Mouse (Mus musculus): Measurements from ENCODE around the gene Serinc5. TPM values are rescaled to one million over a fixed set of nuclear protein-coding genes. Genes with fewer than 3 reads are reported as not detected.

Gene Serinc5
- polyA plus RNA-seq, 1 experiment from 2014 or later: 20.0 TPM

GRCm38 (mm10) chr13:92644753-92645152 is 33.9 kb downstream of the Serinc5 start:
- Histone ChIP-seq H3K9me3 (replicated peaks) (no peaks in the 10 kb centered on the region), H3K4me3 (replicated peaks) (no peak overlapping the region), H3K4me1 (peaks cover 15% of the 10 kb centered on the region), H3K4me2 (replicated peaks) (no peak overlapping the region), H3K27ac (replicated peaks) (no peak overlapping the region), H3K9ac (no peak overlapping the region), H3K36me3 (no peaks in the 10 kb centered on the region), H3K27me3 (no peaks in the 10 kb centered on the region)
- ATAC-seq (ENCODE audit: insufficient number of reproducible peaks, low FRiP score, low TSS enrichment, low read depth): no peak
- WGBS: 53% methylated on average over 6 of the region's 6 CpGs

GRCm38 (mm10) chr13:92647695-92648094 is 36.8 kb downstream of the Serinc5 start:
- Histone ChIP-seq H3K36me3 (no peaks in the 10 kb centered on the region), H3K27ac (replicated peaks) (peak overlapping the region; percentile 34; the same call in 1 of the 2 replicates), H3K27me3 (no peaks in the 10 kb centered on the region), H3K9me3 (replicated peaks) (no peaks in the 10 kb centered on the region), H3K4me3 (replicated peaks) (no peak overlapping the region), H3K9ac (no peak overlapping the region), H3K4me1 (peaks cover 9% of the 10 kb centered on the region), H3K4me2 (replicated peaks) (no peak overlapping the region)
- peak; percentile 70 for ATAC-seq (ENCODE audit: insufficient number of reproducible peaks, low FRiP score, low TSS enrichment, low read depth)
- 41% methylated on average over 2 of the region's 2 CpGs for WGBS

GRCm38 (mm10) chr13:92649111-92649510 is 38.2 kb downstream of the Serinc5 start:
- no peak for ATAC-seq (ENCODE audit: insufficient number of reproducible peaks, low FRiP score, low TSS enrichment, low read depth)

GRCm38 (mm10) chr13:92650956-92651355 is 40.1 kb downstream of the Serinc5 start:
- no peak overlapping the region for H3K4me3 ChIP-seq (replicated peaks)

More at GRCm38 (mm10) chr13:92649111-92649510, 38.2 kb downstream of the Serinc5 start:
- Histone ChIP-seq H3K27me3 (no peaks in the 10 kb centered on the region), H3K4me3 (replicated peaks) (no peak overlapping the region), H3K4me2 (replicated peaks) (no peak overlapping the region), H3K36me3 (no peaks in the 10 kb centered on the region), H3K4me1 (peaks cover 9% of the 10 kb centered on the region), H3K9me3 (replicated peaks) (no peaks in the 10 kb centered on the region), H3K9ac (no peak overlapping the region), H3K27ac (replicated peaks) (no peak overlapping the region)
- WGBS: 80% methylated on average over 10 of the region's 10 CpGs

GRCm38 (mm10) chr13:92652498-92652897 is 41.6 kb downstream of the Serinc5 start:
- H3K27ac ChIP-seq (replicated peaks): no peak overlapping the region
- no peak overlapping the region for H3K4me3 ChIP-seq (replicated peaks)
- WGBS: 70% methylated on average over 2 of the region's 2 CpGs
- no peaks in the 10 kb centered on the region for H3K36me3 ChIP-seq
- no peaks in the 10 kb centered on the region for H3K27me3 ChIP-seq
- H3K4me2 ChIP-seq (replicated peaks): no peak overlapping the region
- ATAC-seq (ENCODE audit: insufficient number of reproducible peaks, low FRiP score, low TSS enrichment, low read depth): no peak
- H3K4me1 ChIP-seq: peaks cover 14% of the 10 kb centered on the region
- H3K9me3 ChIP-seq (replicated peaks): no peaks in the 10 kb centered on the region
- no peak overlapping the region for H3K9ac ChIP-seq

More at GRCm38 (mm10) chr13:92650956-92651355, 40.1 kb downstream of the Serinc5 start:
- H3K36me3 ChIP-seq: no peaks in the 10 kb centered on the region
- ATAC-seq (ENCODE audit: insufficient number of reproducible peaks, low FRiP score, low TSS enrichment, low read depth): no peak
- H3K27ac ChIP-seq (replicated peaks): peak overlapping the region; percentile 55; the same call in 1 of the 2 replicates
- H3K4me1 ChIP-seq: peaks cover 9% of the 10 kb centered on the region
- H3K27me3 ChIP-seq: no peaks in the 10 kb centered on the region
- no peak overlapping the region for H3K4me2 ChIP-seq (replicated peaks)
- no peaks in the 10 kb centered on the region for H3K9me3 ChIP-seq (replicated peaks)
- WGBS: 37% methylated on average over 2 of the region's 2 CpGs
- H3K9ac ChIP-seq: no peak overlapping the region

GRCm38 (mm10) chr13:92653283-92653682 is 42.4 kb downstream of the Serinc5 start:
- H3K27me3 ChIP-seq: no peaks in the 10 kb centered on the region
- H3K27ac ChIP-seq (replicated peaks): no peak overlapping the region
- no peaks in the 10 kb centered on the region for H3K36me3 ChIP-seq
- H3K9me3 ChIP-seq (replicated peaks): no peaks in the 10 kb centered on the region
- ATAC-seq (ENCODE audit: insufficient number of reproducible peaks, low FRiP score, low TSS enrichment, low read depth): no peak
- no peak overlapping the region for H3K4me3 ChIP-seq (replicated peaks)
- 41% methylated on average over 5 of the region's 5 CpGs for WGBS
- peaks cover 21% of the 10 kb centered on the region for H3K4me1 ChIP-seq
- no peak overlapping the region for H3K9ac ChIP-seq
- no peak overlapping the region for H3K4me2 ChIP-seq (replicated peaks)

- peaks cover 5% of the 10 kb centered on the region; the same call in 1 of the 2 replicates for H3K36me3 ChIP-seq
- H3K9me3 ChIP-seq (replicated peaks): no peaks in the 10 kb centered on the region
- H3K4me1 ChIP-seq: peaks cover 16% of the 10 kb centered on the region
- ATAC-seq (ENCODE audit: insufficient number of reproducible peaks, low FRiP score, low TSS enrichment, low read depth): no peak
- H3K27me3 ChIP-seq: no peaks in the 10 kb centered on the region
- H3K4me2 ChIP-seq (replicated peaks): no peak overlapping the region
- no peak overlapping the region for H3K4me3 ChIP-seq (replicated peaks)
- 71% methylated on average over 4 of the region's 4 CpGs for WGBS
- H3K9ac ChIP-seq: no peak overlapping the region
- H3K27ac ChIP-seq (replicated peaks): no peak overlapping the region
Measured at GRCm38 (mm10) chr13:92656815-92657513, 46.1 kb downstream of the Serinc5 start.

GRCm38 (mm10) chr13:92659611-92660010 is 48.7 kb downstream of the Serinc5 start:
- H3K27ac ChIP-seq (replicated peaks): no peak overlapping the region
- no peaks in the 10 kb centered on the region for H3K27me3 ChIP-seq
- H3K4me2 ChIP-seq (replicated peaks): no peak overlapping the region
- no peaks in the 10 kb centered on the region for H3K9me3 ChIP-seq (replicated peaks)
- peaks cover 9% of the 10 kb centered on the region; the same call in 1 of the 2 replicates for H3K36me3 ChIP-seq
- H3K4me1 ChIP-seq: peaks cover 20% of the 10 kb centered on the region
- WGBS: 78% methylated on average over 3 of the region's 3 CpGs
- ATAC-seq (ENCODE audit: insufficient number of reproducible peaks, low FRiP score, low TSS enrichment, low read depth): no peak
- no peak overlapping the region for H3K9ac ChIP-seq
- H3K4me3 ChIP-seq (replicated peaks): no peak overlapping the region

- no peak overlapping the region for H3K4me3 ChIP-seq (replicated peaks)
- peaks cover 14% of the 10 kb centered on the region for H3K4me1 ChIP-seq
- 60% methylated on average over 8 of the region's 8 CpGs for WGBS
- no peak overlapping the region for H3K9ac ChIP-seq
- H3K27ac ChIP-seq (replicated peaks): no peak overlapping the region
- H3K9me3 ChIP-seq (replicated peaks): no peaks in the 10 kb centered on the region
- no peak for ATAC-seq (ENCODE audit: insufficient number of reproducible peaks, low FRiP score, low TSS enrichment, low read depth)
- no peak overlapping the region for H3K4me2 ChIP-seq (replicated peaks)
- H3K36me3 ChIP-seq: peaks cover 9% of the 10 kb centered on the region; the same call in 1 of the 2 replicates
- no peaks in the 10 kb centered on the region for H3K27me3 ChIP-seq
Measured at GRCm38 (mm10) chr13:92662555-92663286, 51.8 kb downstream of the Serinc5 start.

- Histone ChIP-seq H3K9me3 (replicated peaks) (no peaks in the 10 kb centered on the region), H3K9ac (no peak overlapping the region), H3K4me1 (peaks cover 3% of the 10 kb centered on the region; the same call in 1 of the 2 replicates), H3K27me3 (no peaks in the 10 kb centered on the region), H3K4me2 (replicated peaks) (no peak overlapping the region), H3K4me3 (replicated peaks) (no peak overlapping the region), H3K27ac (replicated peaks) (no peak overlapping the region), H3K36me3 (peaks cover 9% of the 10 kb centered on the region; the same call in 1 of the 2 replicates)
- 82% methylated on average over 4 of the region's 4 CpGs for WGBS
- peak; percentile 36; the same call in 1 of the 2 replicates for ATAC-seq (ENCODE audit: insufficient number of reproducible peaks, low FRiP score, low TSS enrichment, low read depth)
Measured at GRCm38 (mm10) chr13:92665008-92665407, 54.1 kb downstream of the Serinc5 start.

GRCm38 (mm10) chr13:92668214-92668985 is 57.5 kb downstream of the Serinc5 start:
- H3K27me3 ChIP-seq: no peaks in the 10 kb centered on the region
- no peaks in the 10 kb centered on the region for H3K36me3 ChIP-seq
- no peak overlapping the region for H3K9ac ChIP-seq
- 0 out of 2 replicates have a peak, but pooled peaks cover under 1% of the 10 kb centered on the region for H3K4me1 ChIP-seq
- 83% methylated on average over 6 of the region's 6 CpGs for WGBS
- H3K9me3 ChIP-seq (replicated peaks): no peaks in the 10 kb centered on the region
- ATAC-seq (ENCODE audit: insufficient number of reproducible peaks, low FRiP score, low TSS enrichment, low read depth): no peak
- H3K27ac ChIP-seq (replicated peaks): no peak overlapping the region
- H3K4me3 ChIP-seq (replicated peaks): no peak overlapping the region
- no peak overlapping the region for H3K4me2 ChIP-seq (replicated peaks)

All from embryonic facial prominence, embryonic 15.5 days (tissue).